Mouse (Mus musculus) thymus, adult 2 months (tissue): Measurements from ENCODE around the gene Gm10197.

Source experiments
- CTCF ChIP-seq: fragments of 200-500 bp; IDR thresholded peaks from 2 replicates; pipeline ENCODE4 v1.5.1; 2012; ENCODE audit warnings: mild to moderate bottlenecking, control low read depth, low read length, moderate library complexity, borderline replicate concordance; ENCODE audit not compliant: control insufficient read depth, poor library complexity, insufficient read depth; ENCODE audit errors: extremely low read depth
- POLR2A ChIP-seq: fragments of 200-500 bp; IDR thresholded peaks from 2 replicates; pipeline ENCODE4 v1.6.1; 2012; ENCODE audit warnings: mild to moderate bottlenecking, low read length, control low read depth, moderate library complexity; ENCODE audit not compliant: control insufficient read depth, poor library complexity, insufficient read depth; ENCODE audit errors: extremely low read depth

- TF ChIP-seq POLR2A (no peak), CTCF (no peak)
Measured at GRCm38 (mm10) chr19:53322438-53323048, 49.0 kb downstream of the Gm10197 start.
